Mouse (Mus musculus) gastrocnemius, adult 18-20 months (tissue): ENCODE results near the gene Tmem135. TPM values are rescaled to one million over a fixed set of nuclear protein-coding genes. Genes with fewer than 3 reads are reported as not detected.
A peak's percentile ranks its signal among the peaks of the same experiment; 100 is the strongest.

Experiments
- DNase-seq: peaks from one replicate; pipeline ENCODE4 v3.0.0; 2021; ENCODE audit warnings: low spot score
- total RNA-seq, 2 experiments: library from RNA; stranded (reverse); gene quantifications; 2 replicates each; pipeline ENCODE4 v1.2.3; 2021

The Tmem135 gene
- total RNA-seq, 2 experiments from 2014 or later: 16.4 to 17.1 TPM

DNA sequence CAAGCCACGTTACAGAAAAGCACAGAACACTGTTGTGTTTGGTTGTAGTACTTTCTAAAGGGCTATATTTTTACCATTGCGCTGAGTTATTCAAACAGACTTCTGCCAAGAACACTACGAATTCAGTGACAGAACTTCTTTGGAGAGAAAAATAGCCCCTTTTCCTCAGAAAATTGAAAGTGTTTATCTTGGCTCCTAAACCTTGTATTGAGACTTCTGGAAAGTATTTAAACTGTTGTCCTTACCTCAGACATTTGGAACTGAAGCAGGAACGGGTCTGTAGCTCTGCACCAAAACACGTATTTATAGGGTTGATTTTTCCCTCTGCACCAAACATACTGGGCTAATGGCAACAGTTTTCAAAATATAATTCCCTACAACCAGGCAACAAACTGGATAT is 210.6 kb downstream of the Tmem135 start:
- no peak for DNase-seq

DNA sequence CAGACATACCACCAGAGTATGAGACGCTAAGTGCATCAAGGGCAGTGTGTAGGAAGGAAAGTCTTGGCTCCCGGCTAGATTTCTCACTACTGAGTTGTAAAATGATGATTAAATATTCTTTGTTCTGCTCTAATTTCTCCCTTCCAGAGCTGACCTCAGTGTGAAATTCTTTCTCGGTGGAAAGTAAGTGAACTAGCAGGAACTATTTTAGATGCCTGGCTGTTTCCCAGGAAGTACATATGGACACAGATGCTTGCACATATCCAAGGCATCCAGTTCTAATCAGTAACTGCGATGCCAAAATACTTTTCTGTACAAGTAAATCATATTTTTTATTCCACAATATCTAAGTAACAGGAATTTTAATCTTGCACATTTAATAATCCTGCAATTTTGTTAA is 220.1 kb downstream of the Tmem135 start:
- DNase-seq: no peak

DNA sequence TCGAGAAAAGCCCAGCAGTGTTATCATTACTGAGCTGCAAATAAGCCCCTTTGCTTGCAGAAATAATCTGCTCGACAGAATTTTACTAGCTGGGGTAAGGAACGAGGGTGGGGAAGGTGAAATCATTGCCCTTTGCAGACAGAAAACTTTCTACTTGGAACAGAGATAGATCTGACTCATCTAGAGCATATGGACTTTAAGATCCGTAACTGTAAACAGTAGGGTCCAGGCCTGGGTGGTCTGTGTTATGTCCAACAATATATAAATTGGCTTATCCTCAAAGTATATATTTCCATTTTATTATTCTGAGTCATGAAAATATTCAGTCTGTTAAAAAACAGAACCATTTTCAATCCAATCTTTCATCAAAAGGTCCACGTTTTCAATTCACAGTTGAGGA is 221.1 kb downstream of the Tmem135 start:
- no peak for DNase-seq

DNA sequence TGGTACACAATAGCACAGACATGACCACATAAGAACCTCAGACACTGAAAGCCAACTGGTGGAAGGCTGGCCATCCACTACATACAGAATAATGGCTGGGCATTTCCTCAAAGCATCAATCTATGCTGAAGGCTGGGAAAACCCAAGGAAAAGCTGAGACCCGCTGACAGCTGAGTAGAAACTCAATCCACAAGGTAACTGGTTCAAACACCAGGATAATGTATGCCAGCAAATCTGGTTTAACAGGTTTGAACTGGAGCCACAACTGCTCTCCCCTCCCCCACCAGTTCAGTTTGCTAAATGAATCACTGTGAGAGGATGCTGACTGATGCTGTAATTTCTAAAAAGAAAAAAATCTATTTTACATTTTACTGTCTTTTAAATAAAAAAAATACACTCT is 222.7 kb downstream of the Tmem135 start:
- DNase-seq: no peak

DNA sequence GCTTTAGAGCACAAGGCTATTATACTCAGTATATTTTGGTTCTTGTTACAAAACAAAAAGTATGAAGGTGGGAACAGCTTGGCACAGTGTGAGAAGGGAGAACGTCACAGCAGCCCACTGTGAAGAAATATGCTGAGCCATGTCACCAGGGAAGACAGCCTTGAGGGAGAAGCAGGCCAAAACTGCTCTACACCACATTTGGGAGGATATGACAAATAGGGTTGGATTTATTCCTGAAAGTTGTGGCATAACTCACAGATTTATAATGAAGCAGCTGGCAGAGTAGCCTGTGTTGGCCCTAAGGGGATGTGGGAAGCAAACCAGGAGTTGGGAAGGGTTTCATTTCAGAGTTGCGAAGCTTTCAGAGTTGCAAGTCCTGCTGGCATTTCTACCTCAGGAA is 225.4 kb downstream of the Tmem135 start:
- peak; percentile 46 for DNase-seq

DNA sequence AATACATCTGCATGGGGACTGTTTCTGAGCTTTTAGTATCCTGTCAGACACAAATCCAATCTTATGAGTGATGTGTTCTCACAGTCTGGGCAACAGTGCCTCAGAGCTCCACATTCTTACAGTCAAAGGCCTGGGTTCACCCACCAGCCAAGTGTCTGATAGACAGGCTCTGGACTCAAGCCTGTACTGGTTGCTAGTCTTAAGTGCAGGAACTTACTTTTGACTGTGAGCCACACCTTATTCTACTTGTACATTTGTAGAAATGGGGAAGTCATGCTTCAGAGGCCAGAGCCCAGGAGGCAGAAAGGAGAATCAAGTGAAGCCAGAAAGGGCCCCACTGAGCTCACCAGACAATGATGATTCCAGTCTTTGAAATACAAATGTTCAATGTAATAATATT is 226.1 kb downstream of the Tmem135 start:
- DNase-seq: no peak

DNA sequence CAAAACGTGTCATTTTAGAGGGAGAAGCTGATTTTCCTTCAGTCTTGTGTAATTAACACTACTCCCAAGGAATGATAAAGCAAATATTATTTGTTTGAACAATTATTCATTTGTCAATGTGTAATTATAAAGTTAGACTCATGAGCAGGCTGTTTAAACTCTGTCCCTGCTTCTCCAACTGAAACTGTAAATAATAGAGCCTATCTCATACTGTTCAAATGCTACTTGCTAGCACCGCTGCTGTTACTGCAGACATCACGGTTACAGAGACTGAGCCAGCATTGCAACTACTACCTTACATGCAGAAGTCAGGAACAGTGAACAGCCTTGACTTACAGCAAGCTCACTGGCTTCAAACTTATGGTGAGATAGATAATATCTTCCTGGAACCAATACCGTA is 229.6 kb downstream of the Tmem135 start:
- no peak for DNase-seq

DNA sequence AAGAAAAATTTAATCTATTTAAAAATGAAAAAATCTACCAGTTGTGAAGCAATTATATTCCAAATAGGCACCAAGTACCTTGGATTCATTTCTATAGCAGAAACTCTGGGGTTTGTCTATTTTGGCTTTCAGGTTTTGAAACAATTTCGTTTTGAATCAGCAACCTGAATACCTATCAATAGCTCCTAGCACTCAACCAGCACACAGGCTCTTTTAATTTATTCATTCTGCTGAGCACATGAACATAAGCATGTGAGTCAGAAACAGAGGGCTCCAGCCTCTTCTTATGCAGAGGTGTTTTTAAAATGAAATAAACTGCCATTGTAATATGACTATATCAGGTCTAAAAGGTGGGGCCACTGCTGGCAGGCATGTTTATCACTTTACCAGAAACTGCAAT is 231.0 kb downstream of the Tmem135 start:
- DNase-seq: no peak

DNA sequence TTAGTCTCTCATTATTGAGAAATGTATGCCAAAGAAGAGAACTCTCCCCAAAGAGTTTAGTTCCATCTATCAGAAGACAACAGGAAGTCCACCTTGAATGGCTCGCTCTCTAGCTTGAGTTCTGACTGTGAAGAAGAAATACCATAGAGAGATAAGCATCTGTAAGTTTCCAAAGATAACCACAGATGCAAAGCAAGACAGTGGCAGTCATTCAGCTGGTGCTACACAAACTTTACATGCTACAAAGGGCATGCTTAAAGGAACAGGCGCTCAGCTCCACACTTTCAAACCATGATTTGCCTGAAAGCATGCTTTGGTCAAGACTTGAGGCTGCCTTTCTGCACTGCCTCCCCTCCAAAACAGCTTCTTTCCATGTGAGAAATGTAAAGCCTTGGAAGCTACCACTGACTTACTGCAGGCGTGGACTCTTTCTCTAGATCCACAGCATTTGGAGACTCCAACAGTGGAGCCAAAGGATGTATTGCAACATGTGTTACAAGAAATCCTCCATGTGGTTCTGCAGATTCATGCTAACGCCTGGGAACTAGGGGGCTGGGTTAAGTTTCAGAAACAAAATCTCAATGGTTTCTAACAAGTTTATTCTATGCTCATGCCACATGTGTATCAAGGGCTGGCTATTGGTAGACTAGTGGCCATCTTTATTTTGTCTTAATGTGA is 232.1 kb downstream of the Tmem135 start:
- no peak for DNase-seq

DNA sequence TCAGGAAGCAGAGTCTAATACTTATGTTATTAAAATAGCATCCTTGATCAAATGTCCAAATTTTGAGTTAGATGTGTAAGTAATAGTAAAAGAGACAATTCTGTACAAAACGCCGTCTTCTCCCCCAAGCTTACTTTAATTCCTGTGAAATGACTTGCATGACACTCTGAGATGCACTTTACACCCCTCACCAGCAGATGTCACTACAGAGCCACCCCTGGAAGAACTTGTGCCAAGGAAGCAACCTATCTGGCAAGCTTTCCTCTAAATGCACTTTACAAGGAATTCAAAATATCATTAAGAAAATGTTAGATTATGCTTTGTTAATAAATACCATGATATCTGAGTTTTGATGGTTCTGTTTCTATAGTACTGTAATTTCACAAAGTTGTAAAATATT is 235.4 kb downstream of the Tmem135 start:
- DNase-seq: peak; percentile 83

DNA sequence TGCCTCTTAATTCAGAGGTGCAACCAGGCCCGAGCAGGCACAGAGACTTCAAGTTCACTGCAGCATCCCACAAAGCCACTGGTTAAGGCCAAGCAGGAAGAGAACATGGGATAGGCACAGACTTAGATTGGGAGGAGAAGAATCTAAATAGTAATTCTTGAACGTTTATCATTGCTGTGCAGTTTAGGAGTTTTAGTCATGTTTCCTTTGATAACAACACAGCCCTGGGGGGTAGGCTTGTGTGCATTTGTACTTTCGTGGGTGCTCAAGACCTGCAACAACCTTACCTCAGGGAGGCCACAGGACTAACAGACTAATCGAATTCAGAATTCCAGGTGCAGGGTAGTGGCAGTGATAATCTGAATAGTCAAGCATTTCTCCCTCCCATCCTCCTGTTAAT is 238.5 kb downstream of the Tmem135 start:
- no peak for DNase-seq

DNA sequence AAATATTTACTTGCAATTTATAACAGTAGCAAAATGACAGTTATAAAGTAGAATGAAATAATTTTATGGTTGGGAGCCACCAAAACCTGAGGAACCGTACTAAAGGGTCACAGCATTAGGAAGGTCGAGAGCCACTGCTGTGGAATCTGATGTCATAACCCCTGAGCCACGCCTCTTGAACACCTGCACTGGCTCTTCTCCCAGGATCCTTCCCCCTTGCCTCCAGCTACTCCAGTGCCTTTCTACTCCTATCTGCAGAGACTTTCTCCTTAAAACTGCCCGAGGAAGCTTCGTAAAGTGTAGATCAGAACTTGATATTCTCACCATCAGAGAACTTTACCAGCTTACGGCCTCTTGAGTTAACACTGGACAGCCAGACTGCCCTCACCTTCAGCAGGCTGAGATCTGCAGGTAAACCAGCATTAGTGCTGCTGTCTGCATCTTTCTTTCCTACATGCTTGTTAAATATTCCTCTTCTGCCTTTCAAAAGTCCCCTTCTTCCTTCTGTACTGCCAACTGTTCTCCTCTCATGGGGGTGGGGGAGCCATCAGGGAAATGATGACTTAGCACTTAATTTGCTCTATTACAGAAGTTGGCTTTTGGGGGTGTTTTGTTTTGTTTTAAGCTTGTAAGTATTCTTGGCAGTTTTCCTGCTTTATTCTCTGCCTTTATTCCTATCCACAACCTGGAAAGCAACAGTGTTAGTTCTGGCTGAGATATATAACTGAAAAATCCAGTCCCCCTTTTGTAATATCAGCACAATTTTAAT is 242.2 kb downstream of the Tmem135 start:
- no peak for DNase-seq

DNA sequence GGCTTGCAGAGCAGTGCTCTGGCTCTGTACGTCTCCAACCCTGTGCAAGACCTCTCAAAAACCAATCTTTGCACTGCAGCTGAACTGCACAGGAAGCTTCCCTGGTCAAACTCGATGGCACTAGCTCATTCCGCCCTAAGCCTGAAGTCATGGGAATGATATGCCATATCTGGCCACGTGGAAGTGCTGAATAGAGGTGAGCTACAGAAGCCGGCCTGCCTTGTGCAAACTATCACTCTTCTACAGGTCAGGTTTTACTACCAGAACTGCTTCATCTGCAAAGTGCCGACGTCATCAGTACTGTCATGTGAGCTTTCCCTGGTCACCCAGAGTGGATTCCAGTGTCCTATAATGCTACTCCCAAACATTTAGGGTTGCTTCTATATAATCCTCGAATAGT is 246.7 kb downstream of the Tmem135 start:
- DNase-seq: no peak

DNA sequence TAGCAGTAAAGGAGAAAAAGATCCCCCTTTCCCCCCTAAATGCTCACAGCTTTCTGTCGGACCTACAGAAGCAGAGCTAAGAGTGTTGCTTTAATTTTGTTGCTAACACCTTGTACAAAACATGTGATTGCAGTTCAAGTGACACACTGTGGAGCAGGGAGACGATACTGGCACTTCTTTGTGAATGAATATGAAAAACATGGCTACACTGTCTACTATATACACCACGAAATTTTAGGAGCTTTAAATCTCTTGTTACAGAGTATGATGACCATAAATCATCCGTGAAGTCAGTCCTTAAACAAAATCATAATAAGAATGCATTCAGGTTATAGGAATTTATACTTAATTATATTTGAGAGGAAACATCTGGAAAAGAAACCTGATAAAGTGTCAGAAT is 247.4 kb downstream of the Tmem135 start:
- no peak for DNase-seq

DNA sequence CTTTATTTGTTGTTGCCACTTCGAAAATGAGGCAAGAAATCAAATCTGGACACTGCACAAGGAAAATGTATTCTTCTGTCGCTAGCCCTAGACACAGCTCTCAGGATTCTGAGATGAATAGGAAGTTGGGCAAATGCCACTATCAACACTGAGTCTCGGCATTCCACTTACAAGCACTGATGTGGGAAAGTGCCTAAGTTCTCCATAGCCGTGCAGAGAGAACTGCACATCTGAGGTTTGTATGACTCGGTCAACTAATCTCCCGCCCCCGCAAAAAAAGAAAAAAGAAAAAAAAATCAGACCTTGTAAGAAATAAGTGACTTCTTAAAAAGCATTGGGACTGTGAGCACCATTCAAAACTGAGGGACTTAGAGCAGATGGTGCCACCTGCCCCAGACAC is 248.3 kb downstream of the Tmem135 start:
- no peak for DNase-seq

DNA sequence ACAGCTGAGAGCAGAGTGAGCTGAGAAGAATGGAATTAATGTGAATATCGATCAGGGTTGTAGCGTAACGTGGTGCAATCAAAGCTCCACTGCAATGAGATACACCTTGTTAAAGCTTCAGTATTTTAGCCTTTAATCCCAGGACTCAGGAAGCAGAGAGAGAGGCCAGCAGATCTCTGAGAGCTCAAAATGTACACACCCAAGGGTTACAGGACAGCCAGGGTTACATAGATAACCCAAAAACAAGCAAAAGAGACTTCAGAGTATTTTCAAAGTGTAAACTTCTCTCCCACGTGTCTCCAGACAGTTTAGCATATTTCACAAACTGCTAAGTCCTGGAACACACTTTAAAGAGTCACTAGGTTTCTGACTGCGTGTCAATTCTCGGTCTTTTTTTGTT is 248.8 kb downstream of the Tmem135 start:
- no peak for DNase-seq

DNA sequence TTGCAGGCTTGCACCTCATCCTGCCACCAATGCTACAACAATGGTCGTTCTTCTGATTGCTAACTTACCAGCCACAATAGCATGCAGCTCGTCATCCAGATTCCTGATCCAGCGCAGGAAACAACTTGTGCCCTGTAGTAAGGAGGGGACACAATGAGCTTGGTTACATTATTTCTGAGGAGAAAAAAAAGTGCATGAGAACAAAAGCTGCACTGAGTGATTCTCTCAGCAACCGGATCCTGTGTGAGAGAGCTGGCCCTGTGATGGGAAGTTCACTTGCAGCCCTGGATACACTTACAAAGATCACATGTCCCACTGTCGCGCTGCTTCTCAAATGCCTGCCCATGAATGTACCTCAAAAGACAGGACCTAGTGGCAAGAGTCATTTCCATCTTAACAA is 252.7 kb downstream of the Tmem135 start:
- no peak for DNase-seq

DNA sequence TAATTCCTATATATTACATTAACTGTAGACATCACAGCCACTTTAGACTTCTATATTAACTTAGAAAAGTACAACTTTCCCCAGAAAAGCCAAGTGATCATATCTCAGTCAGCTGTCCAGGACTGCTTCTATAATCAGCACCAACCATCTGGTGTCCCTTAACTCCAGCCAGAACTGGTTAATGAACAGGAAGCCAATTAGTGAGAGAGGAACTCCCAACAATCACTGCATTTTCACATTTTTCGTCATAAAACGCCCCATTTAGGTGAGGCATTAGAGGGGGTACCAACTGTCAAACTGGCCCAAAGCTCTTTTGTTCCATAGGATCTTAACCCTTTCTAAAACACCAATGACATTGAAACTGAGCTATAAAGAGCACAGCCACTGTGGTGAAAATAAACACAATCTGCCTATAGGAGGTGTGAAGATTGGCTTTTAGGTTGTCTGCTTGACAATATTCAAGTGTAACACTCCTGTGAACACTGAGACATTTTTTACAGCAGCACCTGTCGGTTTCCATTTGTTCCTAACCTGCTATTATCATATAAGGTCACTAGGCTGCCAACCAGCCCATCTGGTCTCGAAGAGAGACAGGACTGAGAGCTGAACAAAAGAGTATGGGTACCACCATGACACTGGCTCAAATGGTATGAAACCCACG is 263.3 kb downstream of the Tmem135 start:
- DNase-seq: no peak

DNA sequence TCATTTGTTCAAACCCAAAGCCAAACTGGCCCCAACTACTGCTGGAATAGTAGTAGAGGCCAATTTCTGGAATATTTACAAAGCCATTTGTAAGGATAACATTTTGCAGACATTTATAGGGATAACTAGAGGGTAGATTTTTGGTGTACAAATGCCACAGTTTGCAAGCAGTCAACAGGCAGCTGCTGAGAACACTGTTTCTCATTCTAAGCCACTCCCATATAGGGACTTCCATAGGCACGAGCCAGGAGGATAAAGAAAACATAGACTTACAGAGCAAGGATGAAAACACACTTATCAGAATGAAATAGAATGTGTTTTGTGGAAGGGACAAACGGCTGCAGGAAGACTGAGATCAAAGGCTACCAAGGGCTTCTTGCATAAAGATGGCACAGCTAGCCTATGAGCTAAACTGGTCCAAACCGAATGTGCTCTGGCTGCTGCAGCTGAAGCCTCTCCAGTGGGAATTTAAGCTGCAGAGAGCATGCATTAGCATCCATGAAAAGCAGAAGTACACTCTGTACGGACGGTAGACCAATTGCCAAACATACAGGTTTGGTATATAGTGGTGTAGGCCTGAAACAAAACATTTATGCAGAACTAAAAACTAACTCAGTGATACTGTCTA is 269.0 kb downstream of the Tmem135 start:
- DNase-seq: no peak

DNA sequence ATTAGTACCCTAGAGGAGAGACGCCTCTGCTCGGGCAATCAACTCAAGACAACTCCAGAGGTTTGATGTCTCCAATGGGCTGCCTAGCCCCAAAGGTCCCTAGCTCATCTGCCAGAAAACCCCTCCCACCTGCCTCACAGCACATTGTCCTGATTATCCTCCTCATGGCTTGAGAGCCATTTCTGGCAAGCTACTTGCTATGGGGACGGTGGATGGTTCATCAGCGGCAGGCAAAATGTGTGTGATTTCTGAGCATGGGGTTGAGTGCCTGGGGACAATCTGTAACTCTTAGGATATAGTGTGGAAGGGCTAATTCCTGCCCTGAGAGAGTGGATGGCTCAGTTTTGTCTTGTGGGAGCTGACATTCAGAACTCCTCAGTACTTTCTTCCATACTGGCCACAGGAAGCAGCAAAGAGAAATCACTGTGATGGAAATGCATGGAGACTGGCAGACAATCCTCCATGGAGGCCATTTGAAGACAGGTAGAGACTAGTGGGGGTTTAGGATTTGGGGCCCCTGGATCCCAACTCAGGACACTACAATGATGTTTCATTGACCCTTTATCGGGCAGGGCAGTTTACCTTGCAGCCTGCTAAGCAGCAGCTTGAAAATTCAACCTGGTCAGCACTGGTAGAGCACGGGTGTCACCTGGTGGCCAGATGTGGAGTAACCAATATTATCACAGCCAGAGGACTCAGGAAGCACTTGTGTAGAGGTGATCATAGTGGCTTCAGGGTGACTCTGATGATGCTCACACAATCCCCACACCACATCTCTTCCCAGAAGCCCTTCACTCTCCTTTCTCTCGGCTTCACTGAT is 277.7 kb downstream of the Tmem135 start:
- DNase-seq: peak; percentile 56

DNA sequence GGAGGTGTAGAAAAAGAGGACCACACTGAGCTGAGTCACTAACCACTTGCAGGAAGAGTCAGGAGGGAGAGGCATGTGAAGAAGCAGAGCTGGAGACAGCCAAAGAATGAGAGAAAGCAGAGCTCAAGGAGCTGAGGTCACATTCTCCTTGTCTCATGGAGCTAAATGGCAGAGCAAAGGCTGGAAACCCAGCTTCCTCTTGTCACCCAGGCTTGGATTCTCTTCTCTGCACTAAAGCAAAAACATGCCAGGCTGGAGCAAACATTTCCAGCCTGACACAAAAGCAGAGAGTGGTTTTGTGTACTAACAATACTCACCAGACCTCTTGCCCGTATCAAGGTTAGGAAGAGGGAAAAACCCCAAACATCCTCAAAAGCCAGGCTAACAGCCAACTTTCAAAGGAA is 287.8 kb downstream of the Tmem135 start:
- DNase-seq: no peak
